Mouse (Mus musculus) neutrophil, adult 5-6 weeks (primary cell): ENCODE results near the gene Rnf19b. TPM values are rescaled to one million over a fixed set of nuclear protein-coding genes. Genes with fewer than 3 reads are reported as not detected.

Source experiments
- ATAC-seq: fragments of 151-379, 151-347 bp; 2 replicates; pipeline ENCODE4 v1.8.0; 2017; ENCODE audit warnings: mild to moderate bottlenecking, moderate TSS enrichment; ENCODE audit not compliant: insufficient number of reproducible peaks, poor library complexity, low FRiP score, severe bottlenecking; ENCODE audit errors: extremely low read depth
- total RNA-seq: library from RNA; stranded (forward); fragments of 200-1000 nt; gene quantifications from 2 replicates; pipeline ENCODE4 v1.2.3, GENCODE M21; 2017

Gene Rnf19b
- total RNA-seq, 1 experiment from 2014 or later, result 196 TPM

- no peak for ATAC-seq
Measured at GRCm38 (mm10) chr4:129108624-129109023, 50.6 kb downstream of the Rnf19b start.

GRCm38 (mm10) chr4:129110804-129111203, 52.7 kb downstream of the Rnf19b start:
- ATAC-seq, result no peak

- no peak for ATAC-seq
Measured at GRCm38 (mm10) chr4:129111350-129111749, 53.3 kb downstream of the Rnf19b start.

GRCm38 (mm10) chr4:129112231-129112630, 54.2 kb downstream of the Rnf19b start:
- ATAC-seq, result no peak

GRCm38 (mm10) chr4:129113083-129113988, 55.3 kb downstream of the Rnf19b start:
- 0 out of 2 replicates have a peak, but pooled peaks have one; percentile 17 for ATAC-seq

GRCm38 (mm10) chr4:129116703-129117102, 58.6 kb downstream of the Rnf19b start:
- no peak for ATAC-seq

GRCm38 (mm10) chr4:129117720-129118510, 59.8 kb downstream of the Rnf19b start:
- no peak for ATAC-seq

GRCm38 (mm10) chr4:129119708-129120107, 61.6 kb downstream of the Rnf19b start:
- no peak for ATAC-seq

GRCm38 (mm10) chr4:129120520-129121445, 62.7 kb downstream of the Rnf19b start:
- ATAC-seq, result no peak

- no peak for ATAC-seq
Measured at GRCm38 (mm10) chr4:129121569-129122086, 63.6 kb downstream of the Rnf19b start, which contains the start of gene Hpca. TSS of gene Hpca (minus strand) at chr4:129122036.

GRCm38 (mm10) chr4:129122107-129122506, 64.0 kb downstream of the Rnf19b start:
- ATAC-seq, result no peak

- ATAC-seq, result no peak
Measured at GRCm38 (mm10) chr4:129122719-129123118, 64.6 kb downstream of the Rnf19b start.

- no peak for ATAC-seq
Measured at GRCm38 (mm10) chr4:129124652-129125146, 66.6 kb downstream of the Rnf19b start.

- ATAC-seq, result no peak
Measured at GRCm38 (mm10) chr4:129125736-129126451, 67.8 kb downstream of the Rnf19b start.

GRCm38 (mm10) chr4:129128582-129129338, 70.7 kb downstream of the Rnf19b start:
- no peak for ATAC-seq

- no peak for ATAC-seq
Measured at GRCm38 (mm10) chr4:129129387-129129786, 71.3 kb downstream of the Rnf19b start.

GRCm38 (mm10) chr4:129130149-129130548, 72.1 kb downstream of the Rnf19b start:
- peak; percentile 30; the same call in 1 of the 2 replicates for ATAC-seq
